Mouse (Mus musculus): Measurements from ENCODE around the gene Lrrc32.
A peak's percentile ranks its signal among the peaks of the same experiment; 100 is the strongest.

The Lrrc32 gene

DNA sequence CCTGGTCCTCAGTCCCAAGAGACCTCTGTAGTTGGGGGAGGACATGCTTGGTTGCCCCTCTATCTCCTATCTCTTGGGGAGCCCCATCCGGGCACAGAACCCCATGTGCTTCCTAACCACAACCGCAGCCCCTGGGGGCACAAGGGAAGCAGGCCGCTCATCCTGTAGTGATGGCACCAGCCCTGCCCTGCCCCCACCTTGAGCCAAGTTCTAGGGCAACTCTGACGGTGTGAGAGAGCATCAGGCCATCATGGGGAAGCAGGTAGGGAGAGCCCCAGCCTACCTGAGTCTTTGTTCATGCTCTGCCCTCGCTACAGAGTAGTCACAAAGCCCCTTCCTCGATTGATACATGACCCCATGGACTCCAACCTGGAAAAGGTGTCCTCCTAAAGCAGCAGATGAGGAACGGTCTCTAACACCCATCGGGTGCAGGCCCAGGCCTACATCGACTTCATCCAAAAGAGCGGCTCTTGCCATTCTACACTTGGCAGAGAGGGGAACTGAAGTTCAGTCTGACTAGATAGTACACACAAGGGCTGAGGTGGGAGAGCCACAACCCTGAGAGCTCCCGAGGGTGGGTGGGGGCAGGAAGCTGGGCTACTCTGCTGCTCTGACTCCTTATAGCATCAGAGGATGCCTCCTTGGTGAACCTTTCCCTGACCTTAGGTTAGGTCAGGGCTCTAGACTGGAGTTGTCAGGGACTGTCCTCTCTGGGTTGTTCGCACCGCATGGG is 519 bp upstream of the Lrrc32 start:
- DNase-seq (ENCODE audit: low spot score in 2 of 2) = no peak

DNA sequence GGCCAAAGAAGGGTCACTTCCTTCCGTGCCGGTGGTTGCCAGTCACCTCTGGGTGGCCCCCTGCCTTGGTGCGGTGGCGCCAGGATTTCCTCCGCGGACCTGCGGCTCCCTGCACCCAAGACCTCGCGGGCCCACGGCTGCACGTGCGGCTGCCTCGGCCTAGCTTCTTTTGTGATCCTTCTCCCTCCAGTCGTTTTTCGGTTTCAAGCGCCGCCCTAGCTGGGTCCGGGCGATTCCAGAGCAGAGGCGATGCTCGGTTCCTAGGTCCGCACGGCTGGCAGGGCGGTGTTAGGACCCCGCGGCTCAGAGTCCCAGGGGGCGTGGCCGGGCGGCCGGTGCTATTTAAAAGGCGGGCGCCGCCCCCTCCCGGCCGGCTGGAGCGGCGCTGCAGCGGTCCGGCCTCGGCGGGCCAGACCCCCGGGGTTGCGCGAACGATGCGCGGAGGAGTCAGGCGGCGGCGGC is 571 bp downstream of the Lrrc32 start:
- peak; percentile 54 to 75 for DNase-seq (ENCODE audit: low spot score in 2 of 2)

DNA sequence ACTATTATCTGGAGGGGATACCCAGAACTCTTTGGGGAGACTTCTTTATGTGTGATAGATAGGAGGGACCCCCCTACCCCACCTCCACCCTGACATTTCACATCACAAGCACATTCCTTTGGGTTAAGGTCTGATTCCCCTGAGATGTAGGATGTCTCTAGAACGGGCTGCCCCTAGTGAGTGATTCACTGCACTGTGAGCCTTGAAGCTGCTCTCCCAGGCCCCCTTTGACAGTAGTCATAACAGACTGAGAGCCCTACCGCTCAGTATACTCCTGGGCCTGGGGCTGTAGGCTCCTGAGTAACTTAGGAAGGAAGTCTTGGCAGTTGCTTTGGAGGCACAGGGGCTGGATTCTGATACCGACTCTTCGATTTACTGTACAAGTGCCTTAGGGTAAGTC is 1.2 kb downstream of the Lrrc32 start:
- DNase-seq (ENCODE audit: low spot score in 2 of 2) = no peak

DNA sequence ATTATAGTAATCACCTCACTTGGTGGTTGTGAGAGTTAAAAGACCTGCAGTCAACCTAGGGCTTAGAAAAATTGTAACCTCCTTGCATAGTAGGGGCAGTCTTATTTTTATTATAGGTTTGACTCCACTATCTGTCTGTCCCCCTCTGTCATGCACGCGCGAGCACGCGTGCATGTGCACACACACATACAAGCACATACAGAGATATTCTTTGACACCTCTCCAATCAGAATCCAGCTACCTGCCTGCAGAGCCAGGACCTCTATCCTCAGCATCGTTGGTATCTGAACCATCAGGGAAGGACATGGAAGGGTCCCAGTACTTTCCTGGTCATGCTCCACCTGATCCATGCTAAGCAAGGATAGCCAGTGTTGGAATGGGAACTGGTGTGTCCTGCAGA is 1.8 kb downstream of the Lrrc32 start:
- DNase-seq (ENCODE audit: low spot score in 2 of 2) = no peak

DNA sequence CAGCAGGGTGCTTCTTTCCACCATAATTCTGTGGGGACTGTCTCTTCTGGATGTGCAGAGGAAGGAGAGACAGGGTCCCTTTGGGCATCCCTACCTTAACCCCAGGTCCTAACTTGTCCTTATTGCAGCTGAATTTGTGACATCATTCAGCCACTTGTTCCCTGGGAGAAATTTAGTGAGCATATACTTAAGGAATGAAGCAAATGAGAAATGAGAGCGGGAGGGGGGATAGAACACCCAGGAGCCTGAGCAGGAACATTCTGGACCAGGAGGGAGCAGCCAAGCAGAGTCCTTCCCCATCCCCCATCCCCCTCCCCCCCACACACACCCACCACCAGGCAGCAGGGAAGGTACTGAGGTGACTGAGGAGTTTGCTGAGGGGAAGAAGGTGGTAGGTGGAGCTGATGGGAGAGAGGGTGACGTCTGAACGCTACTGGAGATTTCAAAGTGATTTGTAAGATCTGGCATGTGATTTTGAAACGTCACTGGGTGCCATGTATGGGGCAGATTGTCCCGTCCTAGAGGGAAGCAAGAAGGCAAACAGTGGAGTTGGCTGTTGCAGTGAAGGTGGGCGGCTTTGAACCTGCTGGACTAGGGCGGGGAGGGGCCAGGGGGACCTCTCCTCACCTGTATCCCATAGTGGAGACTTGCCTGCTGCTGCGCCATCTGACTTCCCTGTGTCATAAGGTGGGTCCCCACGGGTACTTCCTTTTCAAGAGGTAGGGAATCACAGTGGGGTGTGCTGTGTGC is 2.5 kb downstream of the Lrrc32 start:
- DNase-seq (ENCODE audit: low spot score in 2 of 2) = no peak

DNA sequence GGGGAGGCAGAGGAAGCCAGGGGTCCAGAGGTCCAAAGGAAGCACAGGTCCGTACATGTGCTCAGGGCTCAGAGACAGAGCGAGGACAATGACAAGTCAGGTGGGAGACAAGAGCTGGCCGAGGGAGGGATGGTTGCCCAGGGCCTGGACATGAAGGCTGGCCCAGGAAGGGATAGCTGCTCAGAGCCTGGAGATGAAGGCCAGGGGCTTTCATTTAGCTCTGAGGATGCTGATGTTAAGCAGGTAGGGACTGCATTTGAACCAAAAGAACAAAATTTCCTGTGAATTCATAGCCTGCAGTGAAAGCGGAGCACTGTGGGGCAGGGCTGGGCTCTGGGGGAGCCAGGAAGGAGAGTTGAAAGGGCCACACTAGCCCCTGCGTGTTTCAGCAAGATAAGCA is 3.2 kb downstream of the Lrrc32 start:
- DNase-seq (ENCODE audit: low spot score in 2 of 2) = no peak

DNA sequence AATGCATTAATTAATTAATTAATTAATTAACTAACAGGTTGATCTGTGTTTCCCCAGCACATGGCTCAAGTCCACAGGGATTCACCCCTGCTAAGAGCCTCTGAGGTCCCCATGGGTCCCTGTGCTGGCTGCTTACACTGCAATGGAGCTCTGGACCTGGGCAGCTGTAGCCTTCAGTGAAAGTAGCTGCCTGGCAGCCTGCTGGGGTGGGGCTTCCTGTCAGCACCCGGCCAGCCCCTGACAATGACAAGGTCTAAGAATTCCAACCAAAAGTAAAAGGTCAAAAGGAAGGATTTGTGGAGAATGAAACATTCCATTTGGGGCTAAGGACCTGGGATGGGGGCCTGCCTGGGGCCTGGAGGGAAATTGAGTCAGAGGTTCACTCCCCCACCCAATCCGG is 4.2 kb downstream of the Lrrc32 start:
- no peak for DNase-seq (ENCODE audit: low spot score in 2 of 2)

DNA sequence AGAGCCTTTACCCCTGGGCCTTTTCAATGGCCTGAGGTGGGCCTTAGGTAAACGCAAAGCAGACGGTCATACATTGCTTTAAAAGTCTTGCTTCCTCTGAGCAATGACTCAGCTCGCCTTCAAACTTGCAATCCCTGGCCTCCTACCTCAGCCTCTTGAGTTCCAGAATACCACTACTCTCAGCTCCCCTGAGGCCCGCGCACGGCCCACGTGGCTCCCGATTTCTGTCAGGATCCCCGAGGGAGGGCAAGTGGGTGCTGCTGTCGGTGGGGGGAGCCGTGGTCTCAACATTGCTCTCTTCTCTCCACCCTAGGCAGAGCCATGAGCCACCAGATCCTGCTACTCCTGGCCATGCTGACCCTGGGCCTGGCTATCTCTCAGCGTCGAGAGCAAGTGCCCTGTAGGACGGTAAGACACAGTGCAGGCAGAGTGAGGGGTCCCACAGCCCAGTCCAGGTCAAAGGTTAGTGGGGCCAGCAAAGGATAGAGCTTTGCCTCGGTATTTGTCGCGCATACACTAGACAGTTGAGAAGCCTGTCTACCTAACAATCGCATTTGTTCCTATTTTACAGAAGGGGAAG is 4.9 kb downstream of the Lrrc32 start:
- no peak for DNase-seq (ENCODE audit: low spot score in 2 of 2)

DNA sequence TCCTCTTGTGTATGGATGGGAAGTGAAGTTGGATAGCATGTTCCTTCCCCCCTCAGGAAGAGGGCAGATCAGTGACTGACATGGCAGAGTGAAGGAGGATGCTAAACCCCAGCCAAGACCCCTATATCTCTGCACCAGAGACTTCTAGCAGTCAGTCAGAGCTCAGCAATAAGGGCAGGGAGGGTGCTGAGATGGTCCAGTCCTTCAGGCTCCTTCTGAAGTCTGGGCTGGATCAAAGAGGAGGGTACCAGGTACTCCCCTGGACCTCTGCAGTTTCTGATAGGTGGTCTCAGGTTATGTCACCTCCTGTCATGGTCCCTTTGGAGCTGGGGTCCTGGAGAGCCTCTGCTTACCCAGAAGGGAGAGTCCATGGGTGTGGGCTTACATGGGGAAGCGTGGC is 6.5 kb downstream of the Lrrc32 start:
- no peak for DNase-seq (ENCODE audit: low spot score in 2 of 2)

DNA sequence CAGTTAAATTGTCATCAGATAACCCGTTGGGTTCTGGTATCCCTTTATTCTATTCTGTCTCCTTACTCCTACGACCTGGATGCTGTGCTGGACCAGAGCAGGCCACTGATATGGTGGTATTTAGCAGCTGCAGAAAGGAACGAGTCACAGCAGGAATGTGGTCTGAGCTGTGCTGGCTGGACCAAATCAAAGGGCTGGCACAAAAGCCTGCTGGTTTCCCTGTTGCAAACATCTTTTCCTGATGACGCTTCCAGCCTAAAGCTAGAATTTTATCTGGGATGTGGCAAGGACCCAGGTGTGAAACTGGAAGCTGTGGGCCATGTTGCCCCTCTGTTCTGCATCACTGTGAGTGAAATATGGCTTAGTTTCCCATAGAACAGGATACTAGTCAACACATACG is 8.4 kb downstream of the Lrrc32 start:
- no peak for DNase-seq (ENCODE audit: low spot score in 2 of 2)

DNA sequence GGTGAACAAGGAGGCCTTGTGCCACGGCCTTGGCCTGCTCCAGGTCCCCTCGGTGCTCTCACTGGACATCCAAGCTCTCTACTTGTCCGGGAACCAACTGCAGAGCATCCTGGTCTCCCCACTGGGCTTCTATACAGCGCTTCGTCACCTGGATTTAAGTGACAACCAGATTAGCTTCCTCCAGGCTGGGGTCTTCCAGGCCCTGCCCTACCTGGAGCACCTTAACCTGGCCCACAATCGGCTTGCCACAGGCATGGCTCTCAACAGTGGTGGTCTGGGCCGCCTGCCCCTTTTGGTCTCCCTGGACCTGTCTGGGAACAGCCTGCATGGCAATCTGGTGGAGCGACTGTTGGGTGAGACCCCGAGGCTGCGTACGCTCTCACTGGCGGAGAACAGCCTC is 9.0 kb downstream of the Lrrc32 start:
- DNase-seq (ENCODE audit: low spot score in 2 of 2) = no peak

DNA sequence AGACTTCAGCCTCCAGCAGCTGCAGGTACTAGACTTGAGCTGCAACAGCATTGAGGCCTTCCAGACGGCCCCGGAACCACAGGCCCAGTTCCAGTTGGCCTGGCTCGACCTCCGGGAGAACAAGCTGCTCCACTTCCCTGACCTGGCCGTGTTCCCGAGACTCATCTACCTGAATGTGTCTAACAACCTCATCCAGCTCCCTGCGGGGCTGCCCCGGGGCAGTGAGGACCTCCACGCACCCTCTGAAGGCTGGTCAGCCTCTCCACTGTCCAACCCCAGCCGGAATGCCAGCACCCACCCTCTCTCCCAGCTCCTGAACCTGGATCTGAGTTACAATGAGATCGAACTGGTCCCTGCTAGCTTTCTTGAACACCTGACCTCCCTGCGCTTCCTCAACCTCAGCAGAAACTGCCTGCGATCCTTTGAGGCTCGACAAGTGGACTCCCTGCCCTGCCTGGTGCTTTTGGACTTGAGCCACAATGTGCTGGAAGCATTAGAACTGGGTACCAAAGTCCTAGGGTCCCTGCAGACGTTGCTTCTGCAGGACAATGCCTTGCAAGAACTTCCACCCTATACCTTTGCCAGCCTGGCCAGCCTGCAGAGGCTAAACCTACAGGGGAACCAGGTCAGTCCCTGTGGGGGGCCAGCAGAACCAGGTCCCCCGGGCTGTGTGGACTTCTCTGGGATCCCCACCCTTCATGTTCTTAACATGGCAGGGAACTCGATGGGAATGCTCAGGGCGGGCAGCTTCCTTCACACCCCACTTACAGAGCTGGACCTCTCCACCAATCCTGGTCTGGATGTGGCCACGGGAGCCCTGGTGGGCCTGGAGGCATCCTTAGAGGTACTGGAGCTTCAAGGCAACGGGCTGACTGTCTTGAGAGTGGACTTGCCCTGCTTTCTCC is 9.8 kb downstream of the Lrrc32 start:
- DNase-seq (ENCODE audit: low spot score in 2 of 2) = no peak

DNA sequence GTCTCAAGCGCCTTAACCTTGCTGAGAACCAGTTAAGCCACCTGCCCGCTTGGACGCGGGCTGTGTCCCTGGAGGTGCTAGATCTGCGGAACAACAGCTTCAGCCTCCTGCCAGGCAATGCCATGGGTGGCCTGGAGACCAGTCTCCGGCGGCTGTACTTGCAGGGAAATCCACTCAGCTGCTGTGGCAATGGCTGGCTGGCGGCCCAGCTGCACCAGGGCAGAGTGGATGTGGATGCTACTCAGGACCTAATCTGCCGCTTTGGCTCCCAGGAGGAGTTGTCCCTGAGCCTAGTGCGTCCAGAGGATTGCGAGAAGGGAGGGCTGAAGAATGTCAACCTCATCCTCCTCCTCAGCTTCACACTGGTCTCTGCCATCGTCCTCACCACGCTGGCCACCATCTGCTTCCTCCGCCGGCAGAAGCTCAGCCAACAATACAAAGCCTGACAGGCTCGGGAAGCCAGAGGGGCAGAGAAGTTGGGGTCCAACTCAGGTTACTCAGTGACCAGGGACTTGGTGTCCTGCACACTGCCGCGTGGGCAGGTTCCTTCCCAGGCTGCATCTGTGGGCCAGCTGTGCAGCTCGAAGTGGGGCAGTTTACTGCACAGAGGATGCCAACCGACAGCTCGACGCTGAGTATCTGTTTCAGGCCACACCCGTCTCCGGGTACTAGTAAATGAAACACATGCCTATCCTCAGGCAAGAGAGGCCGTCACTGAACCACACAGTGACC is 10.6 kb downstream of the Lrrc32 start:
- DNase-seq (ENCODE audit: low spot score in 2 of 2) = no peak

DNA sequence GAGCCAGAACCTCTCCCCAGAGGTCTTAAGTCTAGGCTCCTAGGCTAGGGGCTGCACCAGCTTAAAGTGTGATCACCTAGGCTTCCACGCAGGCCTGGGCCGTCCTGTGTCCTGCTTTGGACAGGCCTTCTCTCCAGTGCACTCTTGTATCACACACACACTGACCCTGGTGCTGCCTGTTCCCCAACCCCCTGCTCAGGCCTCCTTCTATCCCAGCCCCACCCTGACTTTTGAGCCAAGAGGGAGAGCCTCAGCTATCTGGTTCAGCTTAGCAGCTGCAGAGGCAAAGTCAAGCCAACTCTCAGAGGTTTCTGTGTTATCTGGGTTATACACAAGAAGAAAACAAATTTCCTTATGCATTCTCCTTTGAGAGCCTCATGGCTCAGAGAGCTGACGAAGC is 11.4 kb downstream of the Lrrc32 start:
- DNase-seq (ENCODE audit: low spot score in 2 of 2) = no peak

DNA sequence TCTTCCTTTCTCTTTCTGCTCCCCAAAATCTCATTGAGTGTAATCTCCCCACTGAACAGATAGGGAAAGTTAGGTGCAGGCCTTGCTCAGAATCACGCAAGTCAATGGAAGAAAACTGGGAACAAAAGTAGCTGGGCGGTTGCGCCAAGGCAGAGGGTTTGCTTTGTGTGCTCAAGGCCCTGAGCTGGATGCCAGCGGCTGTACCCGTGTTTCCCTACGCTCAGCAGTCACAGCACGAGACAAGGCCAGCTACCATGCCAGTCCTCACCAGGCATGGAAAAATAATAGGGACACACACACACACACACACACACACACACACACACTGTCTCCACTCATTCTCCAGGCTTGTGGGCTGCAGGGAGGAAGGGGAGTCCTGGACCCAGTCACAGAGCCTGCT is 12.0 kb downstream of the Lrrc32 start:
- DNase-seq (ENCODE audit: low spot score in 2 of 2) = no peak

DNA sequence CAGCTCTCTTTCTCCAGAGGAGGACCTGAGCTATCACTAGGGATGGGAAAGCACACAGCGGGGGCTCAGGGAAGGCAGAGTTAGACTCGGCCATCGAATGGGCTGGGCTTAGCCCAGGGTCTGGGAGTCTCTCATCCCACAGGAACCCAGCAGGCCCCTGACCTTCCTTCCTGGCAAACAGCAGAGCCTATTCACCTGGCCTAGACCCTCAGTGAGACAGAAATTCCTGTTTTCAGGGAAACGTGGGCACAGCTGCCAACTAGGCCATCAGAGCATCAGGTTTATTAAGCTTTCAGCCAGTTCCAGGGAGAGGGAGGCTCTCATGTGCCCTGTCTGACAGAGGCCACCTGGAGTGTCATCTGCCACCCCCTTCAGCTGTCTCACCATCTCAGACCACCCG is 13.8 kb downstream of the Lrrc32 start:
- DNase-seq (ENCODE audit: low spot score in 2 of 2) = no peak

DNA sequence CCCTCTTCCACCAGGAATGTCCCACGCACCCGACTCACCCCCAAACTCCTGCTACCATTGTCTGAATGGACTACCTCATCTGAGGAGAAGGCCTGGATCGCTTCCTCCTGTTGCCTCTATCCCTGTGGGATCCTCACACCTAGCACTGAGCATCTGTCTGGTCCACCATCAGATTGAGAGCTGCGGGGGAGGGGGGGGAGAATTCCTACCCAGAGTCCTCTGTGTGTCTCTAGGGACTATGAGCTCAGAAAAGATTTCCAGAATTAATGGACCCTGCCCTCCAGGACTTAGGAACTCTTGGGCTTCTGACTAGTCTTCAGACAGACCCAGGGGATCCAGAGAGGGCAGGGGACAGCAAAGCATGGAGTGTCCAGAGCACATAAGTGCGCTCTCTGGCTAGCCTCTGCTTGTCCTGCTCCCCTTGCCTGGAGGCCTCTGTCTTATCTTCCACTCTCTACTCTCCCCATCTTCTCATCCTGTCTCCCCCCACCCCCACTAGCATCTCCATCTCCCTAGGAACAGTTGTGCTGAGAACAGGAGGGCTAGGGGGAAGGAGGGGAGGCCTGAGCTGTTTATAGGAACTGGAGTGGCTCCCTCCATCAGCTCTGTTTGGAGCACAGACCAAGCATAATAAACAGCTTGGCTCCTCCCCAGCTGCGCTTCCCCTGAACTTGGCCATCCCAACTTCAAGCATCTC is 15.0 kb downstream of the Lrrc32 start:
- DNase-seq (ENCODE audit: low spot score in 2 of 2) = no peak

DNA sequence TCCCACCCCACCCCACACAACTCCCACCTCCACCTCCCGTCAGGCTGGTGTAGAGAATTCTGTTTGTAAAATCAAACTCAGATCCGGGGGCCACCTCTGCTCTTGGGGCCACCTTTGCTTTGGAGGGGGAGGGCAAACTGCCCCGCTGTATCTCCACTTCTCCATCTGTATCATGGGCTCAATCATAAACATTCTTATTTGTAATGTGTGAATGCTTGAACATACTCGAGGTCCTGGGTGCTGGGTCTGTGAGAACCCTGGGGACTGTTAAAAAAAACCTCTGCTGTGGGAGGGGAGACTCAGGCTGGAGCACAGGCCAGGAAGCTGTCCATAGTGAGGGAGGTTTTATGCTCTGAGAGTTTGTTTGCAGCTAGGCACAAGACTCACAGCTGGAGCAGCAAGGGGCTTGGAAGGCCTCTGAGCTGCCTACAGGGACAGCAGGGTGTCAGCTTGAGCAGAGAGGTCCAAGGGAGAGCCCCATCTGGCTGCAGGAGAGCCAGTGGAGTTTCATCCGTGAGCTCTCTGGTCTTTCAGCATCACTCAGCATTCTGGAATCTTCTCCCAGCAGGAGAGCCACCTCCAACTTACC is 15.7 kb downstream of the Lrrc32 start:
- no peak for DNase-seq (ENCODE audit: low spot score in 2 of 2)

DNA sequence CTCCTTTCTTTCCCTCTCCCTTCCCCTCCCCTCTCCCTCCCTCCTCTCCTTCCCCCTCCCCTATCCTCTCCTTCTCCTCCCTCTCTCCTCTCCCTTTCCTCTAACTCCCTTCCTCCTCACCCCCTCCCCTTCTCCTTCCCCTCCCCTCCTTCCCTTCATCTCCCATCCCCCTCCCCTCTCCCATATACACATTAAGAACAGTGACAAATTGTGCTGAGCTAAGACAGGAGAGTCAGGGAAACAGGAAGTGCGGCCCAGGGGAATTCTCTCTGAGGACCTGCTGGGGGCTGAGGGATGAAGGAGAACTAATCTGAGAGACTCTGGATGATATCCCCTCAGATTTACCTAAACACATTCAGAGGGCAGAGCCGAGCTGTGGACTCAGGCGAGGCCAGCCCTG is 16.6 kb downstream of the Lrrc32 start:
- DNase-seq (ENCODE audit: low spot score in 2 of 2) = no peak
